Mouse (Mus musculus): ENCODE data around the gene Stard13.

DNA sequence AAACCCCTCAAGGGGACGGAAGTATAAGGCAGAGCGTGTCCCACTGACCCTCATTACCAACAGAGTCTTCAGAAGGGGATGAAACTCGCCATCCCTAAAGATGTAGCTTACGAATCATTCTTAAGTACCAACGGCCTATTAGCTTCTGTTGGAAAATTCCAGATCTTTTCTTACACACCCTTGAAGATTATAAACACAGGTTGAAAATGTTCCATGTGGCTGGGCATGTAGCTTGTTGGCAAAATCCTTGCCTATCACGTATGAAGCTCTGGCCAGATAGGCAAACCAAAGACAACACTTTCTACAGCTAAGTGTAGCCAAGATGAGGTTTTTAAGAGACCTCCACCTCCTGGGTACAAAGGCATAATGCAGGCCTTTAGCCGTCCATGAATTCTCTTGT is 124.7 kb downstream of the Stard13 start:
- no peak for TF ChIP-seq CTCF (IDR thresholded peaks at IDR 0.05; ENCODE audit: insufficient read depth, low read length)
- TF ChIP-seq POLR2A (IDR thresholded peaks at IDR 0.05; ENCODE audit: borderline replicate concordance, extremely low read depth, low read depth, low read length) = no peak
